Mouse (Mus musculus) heart, adult 8-10 months (tissue): ENCODE results near the gene Ccdc146. TPM values are rescaled to one million over a fixed set of nuclear protein-coding genes. Genes with fewer than 3 reads are reported as not detected.

Source experiments
- DNase-seq: peaks from one replicate; pipeline ENCODE4 v3.0.0; 2022; ENCODE audit warnings: low spot score
- total RNA-seq, 4 experiments: library from RNA; stranded (reverse); gene quantifications; 2 replicates each; pipeline ENCODE4 v1.2.4; 2022

Gene Ccdc146
- total RNA-seq, 4 experiments from 2014 or later: 2.6 to 6.0 (median 4.1) TPM

DNA sequence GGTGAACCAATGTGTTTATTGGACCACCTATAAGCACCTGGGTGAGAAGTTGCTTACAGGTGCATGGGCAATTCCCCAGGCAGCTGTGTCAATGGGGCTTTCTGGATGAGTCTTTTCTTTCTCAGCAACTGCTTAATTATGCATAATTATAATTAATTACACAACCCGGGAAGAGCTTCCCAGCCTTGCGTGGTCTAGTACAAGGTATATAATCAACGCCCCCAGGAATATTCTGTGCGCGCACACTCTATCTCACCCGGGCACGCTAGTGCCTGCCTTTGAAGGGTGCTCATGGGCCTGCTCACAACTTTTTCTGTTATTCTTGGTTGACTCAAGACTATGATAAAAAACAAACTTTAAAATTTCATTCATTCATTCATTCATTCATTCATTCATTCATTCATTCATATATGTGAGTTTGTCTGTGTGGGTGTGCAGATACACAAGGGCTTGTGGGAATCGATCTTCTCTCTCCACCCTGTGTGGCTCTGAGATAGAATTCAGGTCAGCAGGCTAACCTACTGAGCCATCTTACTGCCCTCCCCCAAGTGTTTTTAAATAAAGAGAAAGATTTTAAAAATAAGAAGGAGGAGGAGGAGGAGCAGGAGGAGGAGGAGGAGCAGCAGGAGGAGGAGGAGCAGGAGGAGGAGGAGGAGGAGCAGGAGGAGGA lies 160.0 kb downstream of the Ccdc146 start:
- DNase-seq: no peak

DNA sequence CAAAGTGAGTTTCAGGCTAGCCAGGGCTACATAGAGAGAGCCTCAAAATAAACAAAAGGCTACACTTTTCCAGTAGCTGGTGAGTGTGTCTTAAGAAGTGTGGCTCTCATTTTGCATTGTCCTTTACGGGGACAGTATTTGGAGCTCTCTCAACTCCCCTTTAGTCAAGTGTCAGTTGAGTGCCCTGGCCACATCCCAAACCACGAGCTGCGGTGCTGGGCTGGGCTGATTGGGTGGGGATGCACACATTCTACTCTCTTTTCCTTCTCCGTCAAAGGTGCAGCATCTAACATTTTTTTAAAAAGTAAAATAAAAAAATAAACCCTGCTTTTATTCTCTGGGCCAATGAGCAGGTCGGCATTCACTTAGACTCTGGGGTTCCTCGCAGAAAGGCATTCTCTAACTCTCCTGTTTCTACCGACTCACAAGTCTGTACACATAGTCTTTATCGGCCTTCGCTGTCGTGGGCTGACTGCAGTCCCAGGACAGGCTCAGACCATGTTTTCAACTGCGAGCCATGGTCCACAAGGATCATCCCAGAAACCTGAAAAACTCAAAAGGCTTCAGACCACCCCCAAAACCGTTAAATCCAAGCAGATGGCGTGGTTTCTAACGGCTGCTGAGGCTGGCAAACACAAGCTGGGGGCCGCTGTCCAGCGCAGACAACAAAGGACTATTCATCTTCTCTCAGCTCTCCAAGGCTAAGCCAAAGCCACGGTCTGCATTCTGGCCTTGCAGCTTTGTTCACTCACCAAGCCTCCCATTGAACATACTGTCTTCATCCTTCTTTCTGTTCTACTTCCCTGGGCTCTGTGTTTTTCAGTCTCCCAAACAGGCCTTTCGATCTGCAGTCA lies 161.0 kb downstream of the Ccdc146 start:
- DNase-seq: no peak

- no peak for DNase-seq
These were observed 163.2 kb downstream of the Ccdc146 start for GRCm38 (mm10) chr5:21261202-21261844.

GRCm38 (mm10) chr5:21260746-21261145 lies 163.7 kb downstream of the Ccdc146 start:
- no peak for DNase-seq

DNA sequence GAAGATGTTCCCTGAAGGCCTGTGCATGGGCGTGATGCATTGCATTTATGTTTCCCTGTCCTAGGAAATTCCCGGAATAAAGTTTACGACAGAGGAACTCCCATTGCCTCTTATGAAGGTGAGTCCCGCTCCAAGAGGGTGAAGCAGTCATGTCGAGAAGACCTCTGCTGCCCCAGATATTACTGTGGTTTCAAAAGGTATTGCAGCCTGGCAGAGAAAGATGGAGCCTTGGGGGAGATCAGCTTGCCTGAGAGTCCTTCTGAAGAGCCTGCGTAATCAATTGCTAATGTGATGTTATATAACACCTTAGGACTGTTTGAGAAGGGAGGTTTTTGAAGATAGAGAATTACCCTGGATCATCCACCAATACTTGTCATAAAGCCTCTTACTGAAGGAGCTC lies 166.7 kb downstream of the Ccdc146 start:
- DNase-seq: no peak

GRCm38 (mm10) chr5:21257126-21257525 lies 167.4 kb downstream of the Ccdc146 start:
- no peak for DNase-seq

DNA sequence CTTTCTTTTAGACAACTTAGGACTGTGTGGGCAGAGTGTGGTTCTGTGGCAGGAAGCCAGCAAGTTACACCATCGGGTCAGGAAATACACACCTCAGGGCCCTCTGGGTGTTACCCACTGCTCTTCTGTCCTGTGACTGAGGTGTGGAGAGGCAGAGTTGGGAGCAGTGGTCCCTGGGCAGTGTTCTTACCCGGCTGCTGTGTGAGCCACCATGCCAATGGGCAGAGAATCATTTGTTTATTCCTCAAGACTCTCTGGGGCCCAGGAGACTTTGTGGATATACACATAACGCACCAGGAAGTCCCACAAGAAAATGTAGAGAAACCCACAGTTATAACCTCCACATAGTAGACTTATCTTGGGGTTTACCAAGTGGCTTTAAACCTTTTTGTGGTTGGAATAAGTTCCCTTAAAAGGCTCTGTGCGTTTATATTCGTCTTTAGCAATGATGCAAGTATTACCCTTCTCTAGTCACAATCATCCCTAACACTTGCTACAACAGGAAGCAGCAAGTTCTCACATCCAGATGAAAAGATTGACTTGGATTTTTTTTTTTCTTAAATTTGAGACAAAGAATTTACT lies 168.8 kb downstream of the Ccdc146 start:
- no peak for DNase-seq

DNA sequence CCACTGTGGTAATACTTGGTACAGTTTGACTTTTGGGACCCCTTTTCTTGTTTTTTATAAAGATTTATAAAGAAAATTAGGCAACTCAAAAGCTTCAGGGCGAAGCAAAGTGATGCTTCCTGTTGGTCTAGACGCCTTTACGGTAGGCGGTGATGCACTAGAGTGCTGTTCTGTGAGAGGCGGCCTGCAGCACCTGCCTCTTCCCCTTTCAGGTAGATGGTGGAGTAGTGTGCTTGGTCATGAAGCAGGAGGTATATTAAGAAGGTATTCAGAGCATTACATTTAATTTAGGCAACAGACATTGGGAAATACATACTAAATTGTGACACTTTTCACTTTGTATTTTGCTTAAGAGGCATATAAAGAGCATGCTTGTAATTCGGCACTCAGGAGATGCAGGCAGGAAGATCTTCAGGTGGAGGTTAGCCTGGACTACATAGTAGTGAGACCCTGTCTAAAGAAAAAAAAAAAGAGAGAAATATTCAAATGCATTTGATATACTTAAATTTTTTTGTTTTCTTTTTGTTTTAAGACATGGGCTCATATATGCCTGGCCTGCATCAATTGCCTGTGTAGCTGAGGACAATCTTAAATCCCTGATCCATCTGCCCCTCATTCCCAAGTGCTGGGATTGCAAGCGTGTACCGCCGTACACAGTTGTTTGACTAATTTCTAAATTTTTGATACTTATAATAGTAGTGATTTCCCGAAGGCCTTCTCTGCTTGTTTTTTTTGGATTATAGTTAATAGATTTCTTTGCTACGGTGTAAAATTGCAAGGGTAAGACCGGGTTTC lies 169.5 kb downstream of the Ccdc146 start:
- DNase-seq: no peak

DNA sequence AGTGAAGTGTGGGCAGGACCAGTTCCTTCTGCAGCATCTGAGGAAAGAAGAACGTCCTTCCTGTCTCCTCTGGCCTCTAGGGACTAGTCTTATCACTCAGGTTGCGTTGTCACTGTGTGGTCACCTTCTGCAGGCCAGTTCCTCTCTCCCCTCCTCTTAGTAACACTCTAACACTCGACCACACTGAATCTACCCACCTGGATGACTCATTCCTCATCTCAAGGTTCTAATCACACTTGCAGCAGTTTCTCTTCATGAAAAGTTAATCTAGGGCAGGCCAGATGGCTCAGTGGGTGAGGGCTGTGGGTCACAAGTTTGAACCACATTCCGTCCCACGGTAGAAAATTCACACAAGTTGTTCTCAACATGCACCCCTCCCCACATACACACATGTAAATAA lies 175.6 kb downstream of the Ccdc146 start:
- DNase-seq: no peak

- DNase-seq: no peak
These were observed 176.6 kb downstream of the Ccdc146 start for GRCm38 (mm10) chr5:21247916-21248315.

DNA sequence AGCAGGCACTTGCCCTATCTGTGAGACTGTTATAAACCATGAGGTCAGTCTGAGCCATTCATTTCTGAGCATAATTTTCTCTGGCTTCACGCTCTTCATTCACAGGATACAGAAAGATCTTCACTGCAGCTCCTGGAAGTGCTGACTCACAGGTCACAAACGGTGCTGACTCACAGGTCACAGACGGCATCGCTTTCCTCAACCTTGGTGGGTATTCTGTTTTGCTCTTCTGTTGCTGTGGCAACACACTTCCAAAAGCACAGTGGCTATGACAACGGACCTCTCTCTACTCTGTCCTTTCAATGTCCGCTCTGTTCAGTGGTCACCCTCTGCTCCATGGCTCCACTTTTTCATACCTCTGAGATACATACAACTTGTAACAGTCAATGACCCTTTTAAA lies 177.7 kb downstream of the Ccdc146 start:
- no peak for DNase-seq

GRCm38 (mm10) chr5:21245241-21245640 lies 179.2 kb downstream of the Ccdc146 start:
- no peak for DNase-seq

GRCm38 (mm10) chr5:21244575-21244974 lies 179.9 kb downstream of the Ccdc146 start:
- DNase-seq: no peak

Other genes starting within 250 kb of the Ccdc146 start
- 1 to 10 TPM; 3.9 to 6.5 (median 4.2) TPM for gene Gsap, start 238.4 kb downstream of the Ccdc146 start, total RNA-seq
- gene Fgl2, start 52.0 kb downstream of the Ccdc146 start, total RNA-seq: 10 to 100 TPM; 12.4 to 23.7 (median 18.0) TPM
- 10 to 100 TPM; 20.9 to 23.3 (median 22.5) TPM for gene Fam185a, start 281 bp upstream of the Ccdc146 start, total RNA-seq
- 1 to 10 TPM; 1.5 to 3.2 (median 2.2) TPM for gene Lrrc17, start 118.9 kb upstream of the Ccdc146 start, total RNA-seq
- not detected for gene Fbxl13, start 221.0 kb upstream of the Ccdc146 start, total RNA-seq
- 1 to 10 TPM; 7.5 to 8.3 (median 7.8) TPM for gene Armc10, start 221.1 kb upstream of the Ccdc146 start, total RNA-seq